In genomic region chrX:11655466-11655865, GRCm38 (mm10) we compare ENCODE assay signal across 19 mouse cellular contexts.
DNase-seq lines count a peak whose midpoint lies in the region; ATAC-seq and TF ChIP-seq lines count a peak whose summit lies in the region.
"Had no signal": no experiment of that assay in that cellular context is flagged by ENCODE, and none has a peak within 500 bp of the region (broad histone marks: within the 10 kb centered on the region; RNA-seq: fewer than 3 reads in every experiment).

No protein-coding gene starts in this region.

- H3K36me3 ChIP-seq in embryonic facial prominence, embryonic 10.5 days (replicated peaks): no peaks in the 10 kb centered on the region
- H3K36me3 ChIP-seq: kidney, embryonic 15.5 days had no signal

- WGBS in embryonic facial prominence, embryonic 10.5 days: 35% methylated on average over 6 of the region's 6 CpGs

- no peak overlapping the region for H3K4me3 ChIP-seq in left cerebral cortex, adult 2 months
- no peak overlapping the region for H3K4me3 ChIP-seq in embryonic facial prominence, embryonic 10.5 days
- H3K4me3 ChIP-seq: kidney, embryonic 15.5 days had no signal

- ATAC-seq in frontal cortex, adult (ENCODE audit: low TSS enrichment): peak; percentile 69
- ATAC-seq: intestine, embryonic 16.5 days; midbrain, embryonic 16.5 days had no signal

- intact Hi-C loops in left cerebral cortex, adult 2 months (cut with DNase I): no loop called here
- intact Hi-C loops in left cerebral cortex, postnatal 4 days (cut with DNase I): no loop called here

- H3K27ac ChIP-seq in left cerebral cortex, adult 2 months: no peak overlapping the region
- H3K27ac ChIP-seq in embryonic facial prominence, embryonic 10.5 days (replicated peaks): no peak overlapping the region
- H3K27ac ChIP-seq: kidney, embryonic 15.5 days had no signal

- TF ChIP-seq CTCF in left cerebral cortex, adult 2 months (IDR thresholded peaks at IDR 0.05): no peak

- H3K9me3 ChIP-seq in embryonic facial prominence, embryonic 10.5 days: no peaks in the 10 kb centered on the region
- H3K9me3 ChIP-seq: kidney, embryonic 15.5 days had no signal

- H3K27me3 ChIP-seq in embryonic facial prominence, embryonic 10.5 days (replicated peaks; ENCODE audit: low read depth, poor library complexity, severe bottlenecking): peaks cover 91% of the 10 kb centered on the region

- no peak for DNase-seq in frontal cortex, postnatal 36 days (ENCODE audit: low spot score in 2 of 2)
- DNase-seq in left cerebral cortex, adult 11 months (ENCODE audit: low spot score): peak; percentile 13
- no peak for DNase-seq in left cerebral cortex, adult 2 months (ENCODE audit: extremely low spot score in 1 of 2, low spot score in 2 of 2)
- DNase-seq in embryonic facial prominence, embryonic 10.5 days (ENCODE audit: low spot score): peak; percentile 25
- peak; percentile 18 for DNase-seq in left cerebral cortex, postnatal 4 days
- no peak for DNase-seq in yolk sac, embryonic 10.5 days (ENCODE audit: low spot score)
- no peak for DNase-seq in adrenal gland, postnatal 25 days
- DNase-seq: B cell, adult 2 months; cerebellum, adult 8-10 months; gastrocnemius, postnatal 14 days; kidney, postnatal 4 days; lung, embryonic 14.5 days; lung, postnatal 36 days; retina, postnatal 1 day; thymus, postnatal 25 days had no signal

- peaks cover 11% of the 10 kb centered on the region; the same call in 1 of the 2 replicates for H3K4me1 ChIP-seq in embryonic facial prominence, embryonic 10.5 days
- H3K4me1 ChIP-seq: kidney, embryonic 15.5 days had no signal

Comparison
In these comparisons a context has a peak if more than half of its experiments do, and no peak if none do; other contexts are left out.
1. DNase-seq: peak in left cerebral cortex, adult 11 months (single experiment), embryonic facial prominence, embryonic 10.5 days (single experiment) and left cerebral cortex, postnatal 4 days (single experiment); none in frontal cortex, postnatal 36 days (0 of 2), left cerebral cortex, adult 2 months (0 of 2), yolk sac, embryonic 10.5 days (single experiment) and adrenal gland, postnatal 25 days (single experiment).